Mouse (Mus musculus) neutrophil, adult 5-6 weeks (primary cell): ENCODE results near the gene Fnbp1. TPM values are rescaled to one million over a fixed set of nuclear protein-coding genes. Genes with fewer than 3 reads are reported as not detected.
"Not testable (repeated sequence)": the region's sequence is repeated elsewhere in the genome, so short reads cannot be mapped to it uniquely, and the experiment has no call there.

Source experiments
- ATAC-seq: fragments of 151-379, 151-347 bp; 2 replicates; pipeline ENCODE4 v1.8.0; 2017; ENCODE audit warnings: mild to moderate bottlenecking, moderate TSS enrichment; ENCODE audit not compliant: insufficient number of reproducible peaks, poor library complexity, low FRiP score, severe bottlenecking; ENCODE audit errors: extremely low read depth
- total RNA-seq: library from RNA; stranded (forward); fragments of 200-1000 nt; gene quantifications from 2 replicates; pipeline ENCODE4 v1.2.3, GENCODE M21; 2017

The Fnbp1 gene
- 75.8 and 83.0 TPM in 2 replicates for total RNA-seq

DNA sequence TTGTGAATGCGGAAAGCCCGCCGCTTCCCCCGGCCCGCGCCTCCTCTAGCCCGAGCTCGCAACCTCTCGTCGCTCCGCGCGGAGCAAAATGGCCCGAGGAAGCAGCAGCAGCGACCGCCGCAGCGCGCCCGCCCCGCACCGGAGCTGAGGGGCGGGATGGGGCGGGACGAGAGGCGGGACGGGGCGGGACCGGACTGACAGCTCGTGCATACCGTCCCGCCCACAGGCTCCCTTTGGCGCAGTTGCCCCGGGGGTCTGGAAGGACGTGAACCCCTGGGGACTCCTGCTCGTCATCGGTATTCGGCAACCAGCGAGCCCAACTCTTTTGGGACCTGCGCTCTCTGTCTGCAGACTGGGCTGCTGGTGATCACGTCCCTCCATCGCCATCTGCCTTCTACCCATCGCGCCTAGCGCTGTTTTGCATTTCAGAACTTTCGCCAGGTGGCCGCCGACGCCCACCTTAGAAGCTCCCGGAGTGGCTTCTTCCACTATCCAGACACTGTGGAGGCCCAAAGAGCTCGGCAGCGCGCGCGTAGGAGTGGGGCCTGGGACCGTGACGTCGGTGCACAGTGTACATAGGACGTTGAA lies at the start of gene Fnbp1:
Fnbp1 (minus strand) TSS at position 142 of the 588 bp plus-strand sequence.
- ATAC-seq, result peak; percentile 73

DNA sequence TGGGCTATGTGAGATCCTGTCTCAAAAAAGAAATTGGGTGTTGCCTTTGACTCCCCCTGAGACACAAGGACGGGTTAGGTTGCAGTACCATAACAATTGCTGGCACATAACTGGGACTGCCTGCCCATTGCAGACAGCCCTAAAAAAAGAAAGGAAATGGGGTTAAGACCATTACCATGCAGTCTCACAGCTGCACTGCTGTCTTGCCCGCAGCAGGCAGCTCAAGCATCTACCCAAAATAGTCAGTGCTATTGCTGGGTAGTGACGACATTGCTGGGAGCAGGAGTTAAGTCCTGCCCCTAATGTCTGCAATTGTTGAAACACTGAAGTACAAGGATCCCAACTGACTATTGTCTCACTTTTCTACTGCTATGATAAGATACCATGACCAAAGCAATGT lies 47.8 kb upstream of the Fnbp1 start:
- ATAC-seq, result no peak

GRCm38 (mm10) chr2:31188691-31189090 lies 46.9 kb upstream of the Fnbp1 start:
- ATAC-seq, result no peak

DNA sequence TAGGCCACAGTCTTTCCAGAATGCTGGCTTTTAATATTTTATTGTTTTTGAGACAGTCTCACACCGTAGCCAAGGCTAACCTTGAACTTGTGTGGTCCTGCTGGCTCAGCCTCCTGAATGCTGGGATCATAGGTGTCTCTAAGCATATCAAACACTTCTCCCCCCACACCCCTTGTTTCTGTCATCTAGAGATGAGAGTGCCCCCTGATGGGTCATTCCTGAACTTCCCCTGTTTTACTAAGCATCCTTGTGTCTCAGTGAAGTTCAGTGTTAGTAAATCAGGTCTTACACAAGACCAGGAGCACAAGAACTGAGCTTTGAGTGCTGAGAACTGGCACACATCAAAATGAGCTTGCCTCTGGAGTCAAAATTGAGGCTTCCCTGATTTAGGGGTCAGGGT lies 42.0 kb upstream of the Fnbp1 start:
- ATAC-seq, result no peak

GRCm38 (mm10) chr2:31182786-31183330 lies 41.0 kb upstream of the Fnbp1 start:
- no peak for ATAC-seq

DNA sequence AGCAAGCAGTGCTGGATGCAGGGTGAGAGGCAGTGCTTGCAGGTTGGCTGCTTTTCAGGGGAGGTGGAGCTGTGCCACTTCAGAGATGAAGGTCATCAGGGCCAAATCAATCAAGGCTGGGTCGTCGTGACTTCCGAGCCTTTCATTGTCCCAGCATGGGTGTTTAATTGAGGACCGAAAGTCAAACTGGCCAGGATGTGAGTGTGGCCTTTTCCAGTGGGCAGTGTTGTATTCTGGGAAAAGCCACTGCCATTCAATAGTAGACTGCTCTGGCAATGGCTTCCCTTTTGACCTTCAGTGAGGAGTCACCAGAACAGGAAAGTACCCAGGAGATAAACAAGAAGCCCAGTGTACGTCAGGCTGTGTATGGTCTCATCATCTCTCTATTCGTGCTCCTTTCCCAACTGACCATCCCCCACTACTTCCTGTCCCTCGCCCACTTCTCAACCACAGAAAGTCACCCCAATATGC lies 38.3 kb upstream of the Fnbp1 start:
- ATAC-seq, result no peak

DNA sequence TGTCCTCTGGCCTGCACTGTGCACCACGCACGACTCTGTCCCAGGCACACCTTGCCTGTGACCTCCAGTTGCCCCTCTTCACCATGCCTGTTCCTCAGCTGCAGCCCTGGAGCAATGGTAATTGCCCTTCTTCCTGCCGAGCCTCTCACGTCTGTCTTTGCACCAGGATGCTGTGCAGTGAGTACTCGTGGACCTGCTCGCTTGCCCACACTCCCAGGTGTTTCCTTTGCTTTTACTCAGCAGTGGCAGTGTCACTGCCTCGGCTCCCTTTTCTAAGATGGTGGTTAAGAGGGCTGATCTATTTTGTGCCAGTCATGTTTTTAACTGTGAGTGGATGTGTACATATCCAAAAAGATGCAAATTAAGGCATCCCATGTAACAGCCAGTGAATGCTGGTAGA lies 37.7 kb upstream of the Fnbp1 start:
- no peak for ATAC-seq

DNA sequence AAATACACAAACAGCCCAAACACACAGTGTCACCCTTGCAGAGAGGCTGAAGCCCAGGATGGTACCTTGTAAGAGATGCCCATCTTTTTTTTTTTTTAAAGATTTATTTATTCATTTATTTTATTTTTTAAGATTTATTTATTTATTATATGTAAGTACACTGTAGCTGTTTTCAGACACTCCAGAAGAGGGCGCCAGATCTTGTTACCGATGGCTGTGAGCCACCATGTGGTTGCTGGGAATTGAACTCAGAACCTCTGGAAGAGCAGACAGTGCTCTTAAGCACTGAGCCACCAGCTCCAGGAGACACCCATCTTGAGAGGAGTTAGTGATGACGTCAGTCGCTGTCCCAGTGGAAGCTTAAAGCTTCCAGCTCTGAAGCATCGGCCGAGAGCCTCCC lies 36.8 kb upstream of the Fnbp1 start:
- not testable (repeated sequence) for ATAC-seq

DNA sequence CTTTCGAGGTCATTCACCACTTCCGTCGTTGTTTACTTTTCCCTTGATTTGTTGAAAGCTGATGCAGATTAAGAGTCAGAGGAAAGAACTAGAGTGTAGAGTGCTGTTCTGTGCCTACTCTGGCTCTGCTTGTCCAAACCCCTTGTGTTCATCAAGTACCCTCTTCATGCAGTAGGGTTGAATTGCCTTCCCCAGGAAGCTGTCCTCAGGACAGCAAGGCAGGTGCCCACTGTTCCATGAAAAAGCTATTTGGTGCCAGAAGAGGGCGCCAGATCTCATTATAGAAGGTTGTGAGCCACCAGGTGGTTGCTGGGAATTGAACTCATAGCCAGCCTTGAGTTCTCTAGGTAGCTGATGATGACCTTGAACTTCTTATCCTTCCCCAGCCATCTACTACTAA lies 31.5 kb upstream of the Fnbp1 start:
- ATAC-seq, result no peak

DNA sequence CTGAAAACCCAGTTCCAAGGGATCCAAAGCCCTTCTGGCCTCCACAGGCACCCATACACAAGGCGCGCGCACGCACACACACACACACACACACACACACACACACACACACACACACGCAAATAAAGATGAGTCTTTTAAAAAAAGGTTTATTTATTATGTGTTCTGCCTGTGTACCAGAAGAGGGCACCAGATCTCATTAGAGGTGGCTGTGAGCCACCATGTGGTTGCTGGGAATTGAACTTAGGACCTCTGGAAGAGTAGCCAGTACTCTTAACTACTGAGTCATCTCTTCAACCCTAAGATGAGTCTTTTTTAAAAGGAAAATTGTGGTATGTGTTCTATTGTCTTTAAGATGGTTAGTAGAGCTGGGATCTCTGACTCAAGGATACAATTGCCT lies 30.7 kb upstream of the Fnbp1 start:
- ATAC-seq, result no peak

GRCm38 (mm10) chr2:31172001-31172400 lies 30.2 kb upstream of the Fnbp1 start:
- ATAC-seq, result no peak

GRCm38 (mm10) chr2:31170164-31170563 lies 28.4 kb upstream of the Fnbp1 start:
- no peak for ATAC-seq

- no peak for ATAC-seq
Observed at GRCm38 (mm10) chr2:31169001-31169400, 27.2 kb upstream of the Fnbp1 start.

DNA sequence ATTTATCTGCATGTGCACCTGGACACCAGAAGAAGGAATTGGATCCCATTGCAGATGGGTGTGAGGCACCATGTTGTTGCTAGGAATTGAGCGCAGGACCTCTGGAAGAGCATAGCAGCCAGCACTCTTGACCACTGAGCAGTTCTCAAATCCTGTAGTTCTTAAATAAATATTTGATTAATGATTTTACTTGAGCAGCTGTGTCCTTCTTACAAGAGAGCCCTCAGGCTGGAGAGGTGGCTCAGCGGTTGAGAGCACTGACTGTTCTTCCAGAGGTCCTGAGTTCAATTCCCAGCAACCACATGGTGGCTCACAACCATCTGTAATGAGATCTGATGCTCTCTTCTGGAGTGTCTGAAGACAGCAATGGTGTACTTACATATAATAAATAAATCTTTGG lies 25.8 kb upstream of the Fnbp1 start:
- ATAC-seq, result not testable (repeated sequence)

GRCm38 (mm10) chr2:31165529-31165928 lies 23.7 kb upstream of the Fnbp1 start:
- ATAC-seq, result no peak

GRCm38 (mm10) chr2:31164841-31165455 lies 23.1 kb upstream of the Fnbp1 start:
- ATAC-seq, result no peak

GRCm38 (mm10) chr2:31163361-31164118 lies 21.7 kb upstream of the Fnbp1 start:
- no peak for ATAC-seq

- no peak for ATAC-seq
Observed at GRCm38 (mm10) chr2:31161620-31162019, 19.8 kb upstream of the Fnbp1 start.

- ATAC-seq, result no peak
Observed at GRCm38 (mm10) chr2:31160147-31160920, 18.5 kb upstream of the Fnbp1 start.
